Mouse (Mus musculus): ENCODE measurements around the gene Robo2. TPM values are rescaled to one million over a fixed set of nuclear protein-coding genes. Genes with fewer than 3 reads are reported as not detected.
"Not testable (repeated sequence)": the region's sequence is repeated elsewhere in the genome, so short reads cannot be mapped to it uniquely, and the experiment has no call there.

Gene Robo2
- polyA plus RNA-seq, 1 experiment from 2014 or later, result 32.4 TPM

DNA sequence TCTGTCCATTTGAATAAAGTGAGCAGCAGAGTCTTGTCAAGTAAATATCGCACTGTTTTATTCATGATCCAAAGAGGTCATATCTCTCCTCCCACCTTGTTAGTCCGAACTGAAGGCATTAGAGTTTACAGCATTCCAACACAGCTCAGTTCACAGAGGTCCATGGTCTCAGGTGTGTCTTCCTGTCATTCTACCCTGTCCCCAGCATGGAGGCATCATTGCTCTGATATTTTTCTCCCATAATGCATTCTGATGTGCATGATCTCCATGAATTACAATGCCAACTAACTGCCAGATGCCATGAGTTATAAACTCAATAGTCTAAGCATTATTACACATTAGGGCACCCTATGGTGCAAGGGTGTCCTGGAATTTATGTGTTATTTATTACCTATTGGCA, 354.7 kb downstream of the Robo2 start:
- no peak for ATAC-seq (replicated peaks; ENCODE audit: low FRiP score)
- Histone ChIP-seq H3K27me3 (replicated peaks; ENCODE audit: control insufficient read depth, insufficient read depth, low read length) (no peaks in the 10 kb centered on the region), H3K4me2 (no peak overlapping the region), H3K27ac (ENCODE audit: low read depth, low read length) (no peak overlapping the region), H3K36me3 (ENCODE audit: control insufficient read depth, insufficient read depth, low read length) (no peaks in the 10 kb centered on the region), H3K4me3 (ENCODE audit: low read depth, low read length) (no peak overlapping the region), H3K9ac (ENCODE audit: low read depth, low read length) (no peak overlapping the region), H3K9me3 (ENCODE audit: control insufficient read depth, low read length) (no peaks in the 10 kb centered on the region), H3K4me1 (replicated peaks; ENCODE audit: control insufficient read depth, insufficient read depth, low read length) (no peaks in the 10 kb centered on the region)
- no peak for DNase-seq (ENCODE audit: low spot score)
- WGBS, result 74% methylated on average over 2 of the region's 2 CpGs

DNA sequence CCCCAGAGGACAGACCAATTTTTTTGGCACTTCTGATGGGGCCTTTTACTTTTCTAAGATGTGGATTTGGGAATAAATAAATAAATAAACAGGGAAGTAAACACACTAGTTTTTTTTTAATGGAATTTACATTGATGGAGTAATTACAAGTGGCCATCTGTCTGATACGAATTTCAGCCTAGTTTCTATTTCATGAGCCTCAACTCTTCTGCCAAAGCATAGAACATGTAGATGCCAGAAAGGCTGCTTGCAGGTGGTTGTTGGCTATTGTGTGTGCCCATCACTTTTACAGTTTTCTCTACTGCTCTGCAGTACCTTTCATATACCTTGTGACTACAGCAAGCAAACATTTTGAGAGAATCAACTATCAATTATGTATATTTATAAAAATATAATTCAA, 355.4 kb downstream of the Robo2 start:
- DNase-seq (ENCODE audit: low spot score), result no peak
- Histone ChIP-seq H3K27me3 (replicated peaks; ENCODE audit: control insufficient read depth, insufficient read depth, low read length) (no peaks in the 10 kb centered on the region), H3K4me1 (replicated peaks; ENCODE audit: control insufficient read depth, insufficient read depth, low read length) (no peaks in the 10 kb centered on the region), H3K9ac (ENCODE audit: low read depth, low read length) (no peak overlapping the region), H3K27ac (ENCODE audit: low read depth, low read length) (no peak overlapping the region), H3K4me2 (no peak overlapping the region), H3K36me3 (ENCODE audit: control insufficient read depth, insufficient read depth, low read length) (no peaks in the 10 kb centered on the region), H3K4me3 (ENCODE audit: low read depth, low read length) (no peak overlapping the region), H3K9me3 (ENCODE audit: control insufficient read depth, low read length) (no peaks in the 10 kb centered on the region)
- WGBS, result 76% methylated on average over 1 of the region's 1 CpGs
- no peak for ATAC-seq (replicated peaks; ENCODE audit: low FRiP score)

DNA sequence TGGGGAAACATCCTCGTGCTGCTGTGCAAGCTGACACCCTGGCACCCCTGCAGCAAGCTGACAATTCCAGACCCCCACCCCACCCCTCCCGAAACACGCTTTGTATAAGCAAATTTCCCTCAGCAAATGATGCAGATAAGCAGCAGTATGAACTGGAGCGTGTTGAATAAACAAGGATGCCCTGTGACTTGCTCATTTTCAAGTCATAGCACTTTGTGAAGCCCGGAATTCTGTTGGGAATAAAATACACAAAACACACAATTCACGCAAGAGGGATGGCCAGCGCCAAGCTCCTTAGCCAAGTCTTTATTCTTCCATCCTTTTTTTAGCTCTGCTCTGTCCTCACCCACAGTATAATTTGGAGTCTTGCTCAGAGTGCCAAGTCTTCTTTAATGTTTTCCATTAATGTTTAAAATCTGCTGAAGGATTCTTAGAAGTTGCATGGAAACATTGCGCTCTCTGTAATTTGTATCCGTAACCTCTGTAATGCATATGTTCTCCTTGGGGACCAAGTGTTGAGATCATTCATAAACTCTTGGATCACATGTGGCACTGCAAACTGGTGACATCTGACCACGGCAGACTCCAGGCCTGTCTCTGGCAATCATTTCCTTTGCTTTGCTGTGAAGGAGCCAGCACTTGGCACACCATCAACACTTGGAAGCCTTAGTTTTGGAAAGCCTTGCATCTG, 356.4 kb downstream of the Robo2 start:
- no peak for ATAC-seq (replicated peaks; ENCODE audit: low FRiP score)
- Histone ChIP-seq H3K4me3 (ENCODE audit: low read depth, low read length) (no peak overlapping the region), H3K9me3 (ENCODE audit: control insufficient read depth, low read length) (no peaks in the 10 kb centered on the region), H3K4me1 (replicated peaks; ENCODE audit: control insufficient read depth, insufficient read depth, low read length) (no peaks in the 10 kb centered on the region), H3K4me2 (no peak overlapping the region), H3K27ac (ENCODE audit: low read depth, low read length) (no peak overlapping the region), H3K9ac (ENCODE audit: low read depth, low read length) (no peak overlapping the region), H3K36me3 (ENCODE audit: control insufficient read depth, insufficient read depth, low read length) (no peaks in the 10 kb centered on the region), H3K27me3 (replicated peaks; ENCODE audit: control insufficient read depth, insufficient read depth, low read length) (no peaks in the 10 kb centered on the region)
- no peak for DNase-seq (ENCODE audit: low spot score)
- 76% methylated on average over 10 of the region's 10 CpGs for WGBS

DNA sequence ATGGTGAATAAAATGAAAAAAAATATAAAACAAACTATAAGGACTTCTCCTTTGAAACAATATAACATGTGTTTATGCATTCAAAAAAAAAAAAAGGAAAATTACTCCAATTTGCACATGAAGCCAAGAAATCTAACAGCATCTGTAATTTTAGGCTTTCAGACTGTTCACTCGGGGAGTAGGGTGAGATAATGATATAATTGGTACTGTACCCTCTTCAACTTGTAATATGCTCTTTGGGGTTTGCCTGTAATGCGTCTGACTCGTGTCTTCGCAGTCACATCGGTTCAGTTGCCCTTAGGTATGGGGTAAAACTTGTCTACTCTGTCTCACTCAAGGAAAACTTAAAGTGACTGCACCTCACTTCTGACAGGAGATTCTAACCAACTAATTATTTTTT, 362.2 kb downstream of the Robo2 start:
- DNase-seq (ENCODE audit: low spot score) (no peak), ATAC-seq (replicated peaks; ENCODE audit: low FRiP score) (no peak)
- Histone ChIP-seq H3K4me3 (ENCODE audit: low read depth, low read length) (no peak overlapping the region), H3K27me3 (replicated peaks; ENCODE audit: control insufficient read depth, insufficient read depth, low read length) (no peaks in the 10 kb centered on the region), H3K9ac (ENCODE audit: low read depth, low read length) (no peak overlapping the region), H3K36me3 (ENCODE audit: control insufficient read depth, insufficient read depth, low read length) (no peaks in the 10 kb centered on the region), H3K4me1 (replicated peaks; ENCODE audit: control insufficient read depth, insufficient read depth, low read length) (no peaks in the 10 kb centered on the region), H3K4me2 (no peak overlapping the region), H3K9me3 (ENCODE audit: control insufficient read depth, low read length) (no peaks in the 10 kb centered on the region), H3K27ac (ENCODE audit: low read depth, low read length) (no peak overlapping the region)
- 80% methylated on average over 5 of the region's 5 CpGs for WGBS

DNA sequence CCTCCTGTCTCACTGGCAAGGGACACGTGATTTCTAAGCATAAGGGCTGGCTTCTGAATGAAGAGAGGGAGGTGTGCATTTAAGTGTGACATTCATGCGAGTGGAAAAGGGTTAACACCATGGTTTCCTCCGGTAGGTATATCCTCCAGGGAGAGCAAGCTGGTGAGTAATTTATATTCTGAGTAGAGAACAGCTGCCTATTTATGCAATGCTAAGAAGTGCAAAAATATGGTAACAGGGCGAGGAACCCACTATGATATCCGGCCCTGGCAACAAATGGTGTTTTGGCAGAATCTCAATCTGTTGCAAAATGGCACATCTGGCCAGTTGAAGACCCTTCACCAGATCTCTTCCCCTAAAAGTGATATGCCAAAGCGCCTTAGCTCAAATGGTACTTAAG, 362.6 kb downstream of the Robo2 start:
- Histone ChIP-seq H3K27ac (ENCODE audit: low read depth, low read length) (no peak overlapping the region), H3K4me2 (no peak overlapping the region), H3K9me3 (ENCODE audit: control insufficient read depth, low read length) (no peaks in the 10 kb centered on the region), H3K9ac (ENCODE audit: low read depth, low read length) (no peak overlapping the region), H3K27me3 (replicated peaks; ENCODE audit: control insufficient read depth, insufficient read depth, low read length) (no peaks in the 10 kb centered on the region), H3K4me1 (replicated peaks; ENCODE audit: control insufficient read depth, insufficient read depth, low read length) (no peaks in the 10 kb centered on the region), H3K36me3 (ENCODE audit: control insufficient read depth, insufficient read depth, low read length) (no peaks in the 10 kb centered on the region), H3K4me3 (ENCODE audit: low read depth, low read length) (no peak overlapping the region)
- WGBS, result 75% methylated on average over 6 of the region's 6 CpGs
- ATAC-seq (replicated peaks; ENCODE audit: low FRiP score) (no peak), DNase-seq (ENCODE audit: low spot score) (no peak)

DNA sequence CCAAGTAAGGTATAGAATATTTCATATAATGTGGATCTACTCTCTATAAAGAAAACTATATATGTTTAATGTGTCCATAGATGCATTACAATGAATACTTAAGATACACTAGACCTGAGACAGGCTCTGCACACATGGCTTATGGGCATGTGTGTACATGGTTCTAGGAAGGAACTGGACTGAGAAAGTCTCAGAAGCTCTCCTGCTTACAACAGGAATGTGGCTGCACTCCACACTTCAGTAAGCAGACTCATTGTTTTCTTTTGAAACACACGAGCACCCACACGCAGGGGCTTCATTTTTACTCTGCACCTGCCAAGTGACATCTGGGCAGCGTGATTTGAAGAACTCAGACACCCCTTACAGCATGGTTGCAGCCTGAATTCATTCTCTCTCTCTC, 364.4 kb downstream of the Robo2 start:
- Histone ChIP-seq H3K4me3 (ENCODE audit: low read depth, low read length) (no peak overlapping the region), H3K27ac (ENCODE audit: low read depth, low read length) (no peak overlapping the region), H3K36me3 (ENCODE audit: control insufficient read depth, insufficient read depth, low read length) (no peaks in the 10 kb centered on the region), H3K4me2 (no peak overlapping the region), H3K27me3 (replicated peaks; ENCODE audit: control insufficient read depth, insufficient read depth, low read length) (no peaks in the 10 kb centered on the region), H3K9ac (ENCODE audit: low read depth, low read length) (no peak overlapping the region), H3K4me1 (replicated peaks; ENCODE audit: control insufficient read depth, insufficient read depth, low read length) (no peaks in the 10 kb centered on the region), H3K9me3 (ENCODE audit: control insufficient read depth, low read length) (no peaks in the 10 kb centered on the region)
- ATAC-seq (replicated peaks; ENCODE audit: low FRiP score), result no peak
- 66% methylated on average over 3 of the region's 3 CpGs for whole genome bisulfite sequencing
- DNase-seq (ENCODE audit: low spot score), result no peak

DNA sequence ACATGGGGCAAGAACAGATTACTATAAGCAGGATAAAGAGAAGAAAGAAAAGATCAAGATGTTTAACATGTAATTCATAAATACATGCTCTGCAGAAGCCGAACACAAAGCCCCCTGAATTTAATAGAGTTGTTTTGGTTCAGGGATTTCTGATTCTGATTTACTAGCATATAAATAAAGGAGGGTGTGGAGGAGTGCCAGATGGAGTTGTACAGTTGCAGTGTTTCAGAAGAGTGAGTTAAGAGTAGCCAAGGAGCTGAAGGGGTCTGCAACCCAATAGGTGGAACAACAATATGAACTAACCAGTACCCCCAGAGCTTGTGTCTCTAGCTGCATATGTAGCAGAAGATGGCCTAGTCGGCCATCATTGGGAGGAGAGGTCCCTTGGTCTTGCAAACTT, 370.8 kb downstream of the Robo2 start:
- H3K9ac ChIP-seq (ENCODE audit: low read depth, low read length); H3K36me3 ChIP-seq (ENCODE audit: control insufficient read depth, insufficient read depth, low read length); H3K4me3 ChIP-seq (ENCODE audit: low read depth, low read length); ATAC-seq (replicated peaks; ENCODE audit: low FRiP score); H3K4me1 ChIP-seq (replicated peaks; ENCODE audit: control insufficient read depth, insufficient read depth, low read length); H3K9me3 ChIP-seq (ENCODE audit: control insufficient read depth, low read length); H3K27ac ChIP-seq (ENCODE audit: low read depth, low read length); H3K4me2 ChIP-seq; H3K27me3 ChIP-seq (replicated peaks; ENCODE audit: control insufficient read depth, insufficient read depth, low read length); DNase-seq (ENCODE audit: low spot score): not testable (repeated sequence)
- 75% methylated on average over 2 of the region's 2 CpGs for WGBS

DNA sequence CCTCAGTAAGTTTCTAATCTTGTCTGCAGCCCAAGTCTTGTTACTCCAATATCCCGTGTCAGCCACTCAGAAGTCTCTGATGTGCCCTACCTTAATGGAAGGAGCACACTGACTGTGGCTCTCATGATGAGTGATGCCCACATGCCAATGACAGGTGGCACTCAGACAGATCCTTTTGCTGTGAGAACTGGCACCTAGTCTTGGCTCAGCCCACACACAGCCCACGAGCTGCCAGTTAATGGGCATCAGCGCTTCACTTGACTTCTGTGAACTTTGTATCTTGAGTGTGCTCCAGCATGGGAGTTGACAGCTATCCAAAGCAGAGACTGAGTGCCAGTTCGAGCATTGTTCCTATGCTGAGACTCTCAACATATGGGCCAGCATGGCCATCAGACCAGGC, 383.8 kb downstream of the Robo2 start:
- Histone ChIP-seq H3K27me3 (replicated peaks; ENCODE audit: control insufficient read depth, insufficient read depth, low read length) (no peaks in the 10 kb centered on the region), H3K36me3 (ENCODE audit: control insufficient read depth, insufficient read depth, low read length) (no peaks in the 10 kb centered on the region), H3K27ac (ENCODE audit: low read depth, low read length) (no peak overlapping the region), H3K9me3 (ENCODE audit: control insufficient read depth, low read length) (no peaks in the 10 kb centered on the region), H3K4me3 (ENCODE audit: low read depth, low read length) (no peak overlapping the region), H3K9ac (ENCODE audit: low read depth, low read length) (no peak overlapping the region), H3K4me1 (replicated peaks; ENCODE audit: control insufficient read depth, insufficient read depth, low read length) (no peaks in the 10 kb centered on the region), H3K4me2 (no peak overlapping the region)
- ATAC-seq (replicated peaks; ENCODE audit: low FRiP score) (no peak), DNase-seq (ENCODE audit: low spot score) (no peak)
- WGBS, result 73% methylated on average over 4 of the region's 4 CpGs

DNA sequence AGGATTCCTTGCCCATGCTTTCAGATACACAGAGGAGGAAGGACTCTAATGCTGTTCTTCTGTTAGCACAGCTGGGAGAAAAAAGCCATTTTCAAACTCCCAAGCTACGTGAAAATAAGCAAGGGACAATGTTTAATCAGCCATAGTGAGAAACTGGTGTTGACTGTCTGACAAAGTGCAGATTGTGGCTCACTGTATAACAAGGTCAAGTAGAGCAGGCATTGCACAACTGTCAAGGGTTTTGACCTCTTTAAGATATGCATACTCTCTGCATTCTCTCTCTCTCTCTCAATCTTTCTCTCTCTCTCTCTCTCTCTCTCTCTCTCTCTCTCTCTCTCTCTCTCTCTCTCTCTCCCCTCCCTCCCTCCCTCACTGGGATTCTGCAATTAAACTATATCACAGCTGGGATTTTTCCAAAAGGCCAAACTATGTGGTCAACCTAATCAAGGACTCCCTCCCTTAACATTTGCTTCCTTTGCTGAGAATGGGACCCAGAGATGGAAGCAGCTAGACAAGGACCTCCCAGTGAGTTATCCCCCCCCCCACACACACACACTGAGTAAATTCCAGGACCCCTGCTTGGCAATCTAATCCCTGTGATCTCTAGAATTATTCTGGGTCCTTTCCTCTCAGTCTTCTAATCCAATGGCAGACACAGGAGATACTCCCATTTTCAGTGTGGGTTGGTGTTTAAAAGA, 389.2 kb downstream of the Robo2 start:
- Histone ChIP-seq H3K36me3 (ENCODE audit: control insufficient read depth, insufficient read depth, low read length) (no peaks in the 10 kb centered on the region), H3K4me3 (ENCODE audit: low read depth, low read length) (no peak overlapping the region), H3K9me3 (ENCODE audit: control insufficient read depth, low read length) (no peaks in the 10 kb centered on the region), H3K4me2 (no peak overlapping the region), H3K4me1 (replicated peaks; ENCODE audit: control insufficient read depth, insufficient read depth, low read length) (no peaks in the 10 kb centered on the region), H3K27me3 (replicated peaks; ENCODE audit: control insufficient read depth, insufficient read depth, low read length) (no peaks in the 10 kb centered on the region), H3K27ac (ENCODE audit: low read depth, low read length) (no peak overlapping the region), H3K9ac (ENCODE audit: low read depth, low read length) (no peak overlapping the region)
- ATAC-seq (replicated peaks; ENCODE audit: low FRiP score), result no peak
- DNase-seq (ENCODE audit: low spot score), result no peak
- WGBS, result 40% methylated on average over 1 of the region's 1 CpGs

Data from liver, embryonic 11.5 days (tissue).